Mouse (Mus musculus) limb, embryonic 14.5 days (tissue): ENCODE measurements around the gene Rpn2. TPM values are rescaled to one million over a fixed set of nuclear protein-coding genes. Genes with fewer than 3 reads are reported as not detected.

Source experiments
- ATAC-seq: fragments of 200-750 bp; cut with Nextera tagmentation; 2 replicates; pipeline ENCODE4 v1.8.0; 2017; ENCODE audit warnings: low read depth, moderate number of reproducible peaks, moderate TSS enrichment; ENCODE audit not compliant: low FRiP score
- DNase-seq: peaks from one replicate; pipeline ENCODE4 v3.0.0-alpha.2; 2015; ENCODE audit warnings: low spot score
- H3K27ac ChIP-seq: fragments of 300-500 bp; sonication (generic); replicated peaks from 2 replicates; pipeline ENCODE4 v1.5.1; 2014; ENCODE audit warnings: low read depth, mild to moderate bottlenecking, low read length, moderate library complexity, mixed read lengths
- H3K27me3 ChIP-seq: fragments of 300-500 bp; sonication (generic); 2 replicates; pipeline ENCODE4 v1.6.1; 2014; ENCODE audit warnings: low read length, mixed read lengths; ENCODE audit not compliant: control insufficient read depth, insufficient read depth
- H3K36me3 ChIP-seq: fragments of 300-500 bp; sonication (generic); 2 replicates; pipeline ENCODE4 v1.6.1; 2014; ENCODE audit warnings: mild to moderate bottlenecking, low read length, moderate library complexity, mixed read lengths; ENCODE audit not compliant: control insufficient read depth, insufficient read depth
- H3K4me1 ChIP-seq: fragments of 300-500 bp; sonication (generic); 2 replicates; pipeline ENCODE4 v1.6.1; 2014; ENCODE audit warnings: antibody characterized with exemption, low read length, mixed read lengths; ENCODE audit not compliant: control insufficient read depth, insufficient read depth
- H3K4me2 ChIP-seq: fragments of 300-500 bp; sonication (generic); replicated peaks from 2 replicates; pipeline ENCODE4 v1.6.1; 2014; ENCODE audit warnings: low read depth, mild to moderate bottlenecking, low read length, moderate library complexity; ENCODE audit not compliant: severe bottlenecking
- H3K4me3 ChIP-seq: fragments of 300-500 bp; sonication (generic); replicated peaks from 2 replicates; pipeline ENCODE4 v1.5.1; 2014; ENCODE audit warnings: low read length
- H3K9ac ChIP-seq: fragments of 300-500 bp; sonication (generic); 2 replicates; pipeline ENCODE4 v1.6.1; 2014; ENCODE audit warnings: mild to moderate bottlenecking, low read depth, low read length, moderate library complexity; ENCODE audit not compliant: severe bottlenecking
- H3K9me3 ChIP-seq: fragments of 300-500 bp; sonication (generic); 2 replicates; pipeline ENCODE4 v1.6.1; 2016; ENCODE audit warnings: low read length; ENCODE audit not compliant: control insufficient read depth
- POLR2A ChIP-seq: fragments of 200-500 bp; IDR thresholded peaks from 2 replicates; pipeline ENCODE4 v1.8.0; 2012; ENCODE audit warnings: inconsistent platforms, mild to moderate bottlenecking, moderate library complexity, borderline replicate concordance; ENCODE audit not compliant: insufficient read depth, insufficient read length; ENCODE audit errors: extremely low read depth
- WGBS: fragments of 180-500 bp; shearing (Covaris S2); extraction: QIAGEN DNeasy Blood & Tissue Kit; methylation state at CpG from one replicate; pipeline ENCODE4 v1.1.7; 2014; 5-methylcytosine and 5-hydroxymethylcytosine counted together
- polyA plus RNA-seq, 2 experiments: library from polyadenylated mRNA; depleted of rRNA in 1 of 2; stranded (reverse) in 1 of 2; unstranded in 1 of 2; fragments of >200 nt; fragmentation: Nextera tagmentation in 1 of 2; extraction: Ambion mirVana in 1 of 2; gene quantifications; 2 replicates each; pipeline versions ENCODE4 v1.2.1 to v1.2.3; 2012 to 2014

The Rpn2 gene
- polyA plus RNA-seq, 2 experiments: 307 to 329 TPM

DNA sequence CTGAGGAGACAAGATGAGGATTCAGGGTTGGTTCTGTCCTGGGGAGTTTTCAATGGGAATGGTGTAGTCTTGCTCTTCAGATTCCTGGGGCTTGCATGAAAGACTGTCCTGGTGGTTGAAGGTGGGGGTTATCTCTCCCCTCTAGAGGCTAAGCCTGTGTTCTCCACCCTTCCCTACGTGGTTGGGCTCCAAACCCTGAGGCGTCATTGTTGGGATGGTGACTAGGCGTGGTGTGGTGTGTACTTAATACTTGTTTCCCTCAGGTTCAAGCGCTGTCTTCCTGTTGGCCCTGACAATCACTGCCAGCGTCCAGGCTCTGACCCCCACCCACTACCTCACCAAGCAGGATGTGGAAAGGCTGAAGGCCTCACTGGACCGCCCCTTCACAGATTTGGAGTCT lies 4.5 kb downstream of the Rpn2 start:
- TF ChIP-seq POLR2A: no peak
- no peaks in the 10 kb centered on the region for H3K9me3 ChIP-seq
- H3K4me3 ChIP-seq: no peak overlapping the region
- H3K4me2 ChIP-seq: no peak overlapping the region
- no peak overlapping the region for H3K9ac ChIP-seq
- peaks cover 12% of the 10 kb centered on the region for H3K4me1 ChIP-seq
- H3K27me3 ChIP-seq: no peaks in the 10 kb centered on the region
- ATAC-seq: no peak
- no peak overlapping the region for H3K27ac ChIP-seq
- 88% methylated on average over 6 of the region's 6 CpGs for WGBS
- no peak for DNase-seq
- H3K36me3 ChIP-seq: peaks cover 55% of the 10 kb centered on the region

- Histone ChIP-seq H3K9ac (no peak overlapping the region), H3K9me3 (no peaks in the 10 kb centered on the region), H3K4me3 (no peak overlapping the region), H3K4me1 (no peaks in the 10 kb centered on the region), H3K4me2 (no peak overlapping the region), H3K27ac (no peak overlapping the region), H3K27me3 (no peaks in the 10 kb centered on the region), H3K36me3 (peaks cover 90% of the 10 kb centered on the region)
- WGBS: 21% methylated on average over 3 of the region's 3 CpGs
- peak; percentile 48 for DNase-seq
- peak; percentile 53; the same call in 1 of the 2 replicates for ATAC-seq
- no peak for TF ChIP-seq POLR2A
Measured at GRCm38 (mm10) chr2:157287542-157287941, 8.7 kb downstream of the Rpn2 start.

- no peak for ATAC-seq
Measured at GRCm38 (mm10) chr2:157288996-157289395, 10.2 kb downstream of the Rpn2 start.

GRCm38 (mm10) chr2:157292093-157292492 lies 13.3 kb downstream of the Rpn2 start:
- 20% methylated on average over 2 of the region's 2 CpGs for WGBS
- Histone ChIP-seq H3K27me3 (no peaks in the 10 kb centered on the region), H3K36me3 (peaks cover 93% of the 10 kb centered on the region)

More at GRCm38 (mm10) chr2:157288996-157289395, 10.2 kb downstream of the Rpn2 start:
- no peak overlapping the region for H3K4me2 ChIP-seq
- no peak overlapping the region for H3K4me3 ChIP-seq
- TF ChIP-seq POLR2A: no peak
- DNase-seq: no peak
- H3K9me3 ChIP-seq: no peaks in the 10 kb centered on the region
- H3K36me3 ChIP-seq: peaks cover 90% of the 10 kb centered on the region
- no peaks in the 10 kb centered on the region for H3K27me3 ChIP-seq
- no peaks in the 10 kb centered on the region for H3K4me1 ChIP-seq
- WGBS: 92% methylated on average over 5 of the region's 5 CpGs
- H3K9ac ChIP-seq: no peak overlapping the region
- no peak overlapping the region for H3K27ac ChIP-seq

DNA sequence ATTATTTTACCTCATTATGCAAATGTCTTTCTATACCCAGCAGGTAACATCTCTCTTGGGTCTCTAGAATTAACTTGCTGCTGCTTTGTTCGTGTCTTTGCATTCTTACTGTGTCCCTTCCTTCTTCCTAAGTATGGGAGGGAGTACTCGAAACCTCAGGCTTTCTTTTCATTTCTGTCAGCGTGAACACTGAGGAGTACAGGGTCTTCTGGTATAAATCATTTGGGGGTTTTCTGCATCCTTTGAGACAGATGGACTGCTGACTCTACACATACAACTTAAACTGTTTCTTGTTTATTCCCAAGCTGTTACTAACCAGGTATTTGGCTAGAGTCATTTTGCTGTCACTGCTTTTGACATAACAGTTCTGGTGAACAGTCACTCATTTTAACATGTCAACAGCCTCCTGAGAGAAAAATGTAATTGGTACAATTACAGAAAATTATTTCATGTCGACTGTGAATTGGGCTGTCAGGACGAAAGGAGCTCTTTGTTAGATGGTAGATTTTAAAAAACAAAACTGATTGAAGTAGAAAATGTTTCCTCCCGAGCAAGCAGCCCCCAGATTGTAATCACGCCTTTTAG lies 17.4 kb downstream of the Rpn2 start:
- Histone ChIP-seq H3K4me3 (no peak overlapping the region), H3K27me3 (no peaks in the 10 kb centered on the region), H3K9ac (no peak overlapping the region), H3K9me3 (no peaks in the 10 kb centered on the region), H3K36me3 (peaks cover 94% of the 10 kb centered on the region), H3K4me1 (no peaks in the 10 kb centered on the region), H3K4me2 (no peak overlapping the region), H3K27ac (no peak overlapping the region)
- WGBS: 81% methylated on average over 7 of the region's 7 CpGs
- TF ChIP-seq POLR2A: no peak
- DNase-seq (no peak), ATAC-seq (no peak)

More at GRCm38 (mm10) chr2:157292093-157292492, 13.3 kb downstream of the Rpn2 start:
- Histone ChIP-seq H3K9ac (no peak overlapping the region), H3K27ac (no peak overlapping the region), H3K4me1 (no peaks in the 10 kb centered on the region), H3K4me3 (no peak overlapping the region), H3K4me2 (no peak overlapping the region), H3K9me3 (no peaks in the 10 kb centered on the region)
- ATAC-seq (no peak), DNase-seq (peak; percentile 77)
- no peak for TF ChIP-seq POLR2A
